Mouse (Mus musculus) hindbrain, postnatal 0 days (tissue): ENCODE results near the gene Dennd2a. TPM values are rescaled to one million over a fixed set of nuclear protein-coding genes. Genes with fewer than 3 reads are reported as not detected.

Source experiments
- ATAC-seq: fragments of 200-750 bp; cut with Nextera tagmentation; 2 replicates; pipeline ENCODE4 v1.8.0; 2017; ENCODE audit warnings: mild to moderate bottlenecking, moderate TSS enrichment, moderate library complexity
- DNase-seq: peaks from one replicate; pipeline ENCODE4 v3.0.0-alpha.2; 2015; ENCODE audit warnings: low spot score
- H3K27ac ChIP-seq: fragments of 300-500 bp; sonication (generic); 2 replicates; pipeline ENCODE4 v1.5.1; 2014; ENCODE audit warnings: mild to moderate bottlenecking
- H3K27me3 ChIP-seq: fragments of 300-500 bp; sonication (generic); 2 replicates; pipeline ENCODE4 v1.6.1; 2014; ENCODE audit warnings: low read length, mixed read lengths; ENCODE audit not compliant: insufficient read depth
- H3K36me3 ChIP-seq: fragments of 300-500 bp; sonication (generic); 2 replicates; pipeline ENCODE4 v1.6.1; 2014; ENCODE audit warnings: low read length, mixed read lengths; ENCODE audit not compliant: insufficient read depth
- H3K4me1 ChIP-seq: fragments of 300-500 bp; sonication (generic); 2 replicates; pipeline ENCODE4 v1.6.1; 2014; ENCODE audit warnings: antibody characterized with exemption, low read length, mixed read lengths; ENCODE audit not compliant: insufficient read depth
- H3K4me2 ChIP-seq: fragments of 300-500 bp; sonication (generic); 2 replicates; pipeline ENCODE4 v1.6.1; 2014; ENCODE audit warnings: low read depth, mild to moderate bottlenecking, low read length, moderate library complexity, mixed read lengths
- H3K4me3 ChIP-seq: fragments of 300-500 bp; sonication (generic); 2 replicates; pipeline ENCODE4 v1.5.1; 2014; ENCODE audit warnings: low read length
- H3K9ac ChIP-seq: fragments of 300-500 bp; sonication (generic); replicated peaks from 2 replicates; pipeline ENCODE4 v1.6.1; 2014; ENCODE audit warnings: mild to moderate bottlenecking, low read length, moderate library complexity, mixed read lengths
- H3K9me3 ChIP-seq: fragments of 300-500 bp; sonication (generic); 2 replicates; pipeline ENCODE4 v1.6.1; 2016; ENCODE audit warnings: low read length, mixed read lengths
- CTCF ChIP-seq: IDR thresholded peaks from 2 replicates; pipeline ENCODE4 v1.5.1; 2016; ENCODE audit warnings: antibody characterized with exemption, control low read depth, low read depth
- WGBS: fragments of 180-500 bp; shearing (Covaris S2); extraction: QIAGEN DNeasy Blood & Tissue Kit; methylation state at CpG from one replicate; pipeline ENCODE4 v1.1.7; 2014; 5-methylcytosine and 5-hydroxymethylcytosine counted together
- polyA plus RNA-seq: library from polyadenylated mRNA; unstranded; fragments of >200 nt; fragmentation: Nextera tagmentation; extraction: Ambion mirVana; gene quantifications from 2 replicates; pipeline ENCODE4 v1.2.1, GENCODE M21; 2015
- total RNA-seq: library from RNA; depleted of rRNA; stranded (reverse); fragments of >200 nt; gene quantifications from 2 replicates; pipeline ENCODE4 v1.2.3, GENCODE M21; 2014

Gene Dennd2a
- total and polyA plus RNA-seq, 2 experiments from 2014 or later: 13.2 to 30.4 TPM

DNA sequence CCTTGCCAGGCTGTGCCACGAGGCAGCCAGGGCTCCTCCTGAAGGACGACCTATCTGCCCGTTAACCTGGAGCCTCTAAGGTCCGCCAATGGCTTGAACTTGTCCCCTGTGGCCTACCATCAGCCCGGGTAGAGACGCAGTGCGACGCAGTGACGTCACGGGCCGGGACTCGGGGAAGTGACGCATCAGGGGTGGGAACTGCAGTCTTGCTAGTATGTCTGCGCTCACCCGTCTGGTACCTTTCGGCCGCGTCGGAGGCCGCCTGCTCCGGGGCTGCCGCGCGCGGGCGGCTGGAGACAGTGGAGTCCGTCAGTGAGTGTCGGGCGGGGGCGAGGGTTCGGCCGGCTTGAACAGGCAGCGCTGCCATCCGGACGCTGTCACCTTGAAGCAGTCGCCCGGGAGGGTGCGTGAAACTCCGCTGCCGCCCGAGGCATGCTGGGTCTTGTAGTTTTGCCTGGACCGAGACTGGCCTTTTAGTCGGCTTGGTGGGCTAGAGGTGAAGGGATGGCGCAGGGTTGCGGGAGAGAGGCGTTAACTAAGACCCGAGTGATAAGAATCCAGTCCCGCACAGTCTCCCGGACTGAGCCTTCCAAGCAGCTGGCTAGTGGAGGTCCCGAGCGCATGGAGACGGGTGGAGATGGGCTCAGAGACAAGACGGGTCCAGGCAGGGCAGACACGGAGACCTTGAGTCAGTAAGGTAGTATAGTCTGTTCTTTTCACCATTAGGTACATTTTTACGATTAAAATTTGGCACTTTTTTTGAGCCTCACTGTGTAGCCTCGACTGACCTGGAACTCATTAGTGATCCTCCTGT, 34.9 kb upstream of the Dennd2a start, which contains the start of gene Ndufb2:
TSS of gene Ndufb2 (plus strand) at position 174 of the 814 bp plus-strand sequence.
- Histone ChIP-seq H3K36me3 (peaks cover 17% of the 10 kb centered on the region), H3K9me3 (no peaks in the 10 kb centered on the region), H3K27me3 (no peaks in the 10 kb centered on the region), H3K4me1 (no peaks in the 10 kb centered on the region), H3K4me3 (peak within 1 kb of the TSS; percentile 69), H3K4me2 (peak within 1 kb of the TSS; percentile 73), H3K9ac (peak within 1 kb of the TSS; percentile 75), H3K27ac (peak within 1 kb of the TSS; percentile 91)
- peak; percentile 1; the same call in 1 of the 2 replicates for TF ChIP-seq CTCF
- WGBS: under 1% methylated on average over 56 of the region's 56 CpGs
- peak; percentile 98 for ATAC-seq
- DNase-seq: peak; percentile 97

DNA sequence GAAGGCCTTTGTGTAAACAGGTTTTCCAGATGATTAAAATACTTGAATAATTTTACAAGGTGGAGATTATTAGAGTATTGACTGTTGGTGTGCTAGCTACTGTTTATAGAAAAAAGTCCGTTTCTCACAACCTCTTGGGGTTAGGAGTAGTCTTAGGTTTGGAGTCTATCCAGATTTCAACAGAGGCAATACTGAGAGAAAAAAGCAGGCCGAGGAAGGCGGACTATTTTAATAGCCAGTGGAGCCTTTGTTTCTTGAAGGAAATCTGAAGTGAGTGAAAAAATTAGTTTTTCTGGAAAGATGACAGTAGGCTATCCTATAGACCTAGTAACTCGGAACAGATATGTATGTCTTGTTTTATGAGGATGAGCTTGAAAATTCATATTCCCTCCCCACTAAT, 33.8 kb upstream of the Dennd2a start:
- H3K27me3 ChIP-seq: no peaks in the 10 kb centered on the region
- H3K9me3 ChIP-seq: no peaks in the 10 kb centered on the region
- TF ChIP-seq CTCF: no peak
- DNase-seq (no peak), ATAC-seq (no peak)
- H3K27ac ChIP-seq: no peak overlapping the region; the same call in 1 of the 2 replicates
- 94% methylated on average over 4 of the region's 4 CpGs for WGBS
- H3K4me2 ChIP-seq: no peak overlapping the region
- peaks cover 18% of the 10 kb centered on the region for H3K36me3 ChIP-seq
- H3K9ac ChIP-seq: no peak overlapping the region
- H3K4me3 ChIP-seq: no peak overlapping the region
- no peaks in the 10 kb centered on the region for H3K4me1 ChIP-seq

DNA sequence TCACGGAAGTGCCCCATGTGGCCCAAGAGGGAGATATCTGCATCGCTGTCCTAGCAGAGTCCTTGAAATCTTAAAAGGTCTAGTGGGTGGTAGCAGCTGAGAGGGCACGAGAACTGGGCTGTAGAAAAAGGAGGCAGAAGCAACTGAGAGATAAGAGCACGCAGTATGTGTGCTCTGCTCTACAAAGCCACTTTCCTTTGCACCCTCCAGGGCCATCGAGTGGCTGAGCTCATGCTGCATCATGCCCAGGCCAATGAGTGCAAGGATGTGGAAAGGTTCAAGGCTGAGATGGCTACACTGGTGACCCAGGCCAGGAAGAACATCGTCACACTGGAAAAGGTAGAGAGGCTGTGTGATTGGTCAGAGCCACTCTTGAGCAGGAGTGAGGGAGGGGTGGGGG, 27.9 kb upstream of the Dennd2a start, which contains the start of gene Gm42420:
TSS of gene Gm42420 (plus strand) at position 237 of the 400 bp plus-strand sequence.
- Histone ChIP-seq H3K27ac (no peak within 1 kb of the TSS), H3K4me1 (no peaks in the 10 kb centered on the region), H3K36me3 (peaks cover 20% of the 10 kb centered on the region), H3K9me3 (no peaks in the 10 kb centered on the region), H3K4me2 (no peak within 1 kb of the TSS), H3K27me3 (no peaks in the 10 kb centered on the region), H3K4me3 (no peak within 1 kb of the TSS), H3K9ac (no peak within 1 kb of the TSS)
- no peak for TF ChIP-seq CTCF
- DNase-seq (no peak), ATAC-seq (no peak)
- 95% methylated on average over 6 of the region's 6 CpGs for WGBS

DNA sequence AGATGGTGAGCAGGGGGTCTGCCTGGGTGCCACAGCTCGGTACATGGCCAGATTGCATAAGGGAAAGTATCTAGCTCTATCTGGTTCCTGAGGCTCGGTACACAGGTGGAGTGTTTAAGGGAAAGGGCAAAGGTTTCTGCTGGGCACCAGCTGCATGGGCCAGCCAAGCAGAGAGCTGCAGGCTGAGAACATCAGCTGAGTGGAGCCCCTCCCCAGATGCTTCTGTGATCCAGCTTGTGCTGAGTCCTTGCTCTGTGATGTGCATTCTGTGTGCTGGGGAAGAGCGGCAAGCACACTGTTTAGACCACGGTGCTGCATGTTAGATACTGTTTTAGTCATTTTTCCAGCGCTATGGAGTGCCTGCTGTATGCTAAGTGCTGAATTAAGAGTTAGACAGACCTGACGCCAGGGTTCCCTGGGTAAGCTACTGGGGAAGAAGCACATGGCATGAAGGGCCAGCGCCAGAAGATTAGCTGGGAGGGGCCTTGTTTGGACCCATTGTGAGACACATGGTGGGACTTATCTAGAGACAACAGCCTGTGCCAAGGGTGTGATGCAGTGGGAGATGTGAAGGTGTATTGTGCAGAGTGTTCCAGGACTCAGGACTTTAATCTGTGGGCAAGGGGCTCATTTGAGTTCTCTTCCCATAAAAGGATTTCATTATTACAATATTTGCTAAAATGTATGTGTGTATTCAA, 23.6 kb upstream of the Dennd2a start:
- H3K4me3 ChIP-seq: no peak overlapping the region
- no peak for TF ChIP-seq CTCF
- H3K9me3 ChIP-seq: no peaks in the 10 kb centered on the region
- H3K4me1 ChIP-seq: no peaks in the 10 kb centered on the region
- DNase-seq (no peak), ATAC-seq (no peak)
- no peaks in the 10 kb centered on the region for H3K27me3 ChIP-seq
- peaks cover 21% of the 10 kb centered on the region for H3K36me3 ChIP-seq
- H3K4me2 ChIP-seq: no peak overlapping the region
- WGBS: 81% methylated on average over 7 of the region's 7 CpGs
- H3K9ac ChIP-seq: no peak overlapping the region
- no peak overlapping the region for H3K27ac ChIP-seq

DNA sequence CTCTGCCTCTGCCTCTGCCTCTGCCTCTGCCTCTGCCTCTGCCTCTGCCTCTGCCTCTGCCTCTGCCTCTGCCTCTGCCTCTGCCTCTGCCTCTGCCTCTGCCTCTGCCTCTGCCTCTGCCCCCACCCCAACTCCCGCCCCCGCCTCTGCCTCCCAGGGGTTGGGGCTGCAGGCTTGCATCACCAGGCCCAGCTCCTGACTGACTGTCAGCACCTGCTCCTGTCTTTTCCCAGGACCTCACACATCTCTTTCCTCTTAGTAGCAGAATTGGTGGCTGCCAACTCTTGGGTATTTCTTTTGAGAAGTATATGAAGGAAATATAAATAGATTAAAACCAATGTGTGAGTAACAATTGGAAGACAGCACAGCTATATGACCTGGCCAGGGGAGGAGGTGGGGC, 22.9 kb upstream of the Dennd2a start:
- no peak overlapping the region for H3K4me3 ChIP-seq
- DNase-seq (no peak), ATAC-seq (no peak)
- H3K36me3 ChIP-seq: peaks cover 16% of the 10 kb centered on the region
- TF ChIP-seq CTCF: no peak
- H3K9me3 ChIP-seq: no peaks in the 10 kb centered on the region
- 81% methylated on average over 2 of the region's 2 CpGs for WGBS
- H3K4me1 ChIP-seq: no peaks in the 10 kb centered on the region
- H3K27ac ChIP-seq: no peak overlapping the region
- no peaks in the 10 kb centered on the region for H3K27me3 ChIP-seq
- H3K4me2 ChIP-seq: no peak overlapping the region
- no peak overlapping the region for H3K9ac ChIP-seq

DNA sequence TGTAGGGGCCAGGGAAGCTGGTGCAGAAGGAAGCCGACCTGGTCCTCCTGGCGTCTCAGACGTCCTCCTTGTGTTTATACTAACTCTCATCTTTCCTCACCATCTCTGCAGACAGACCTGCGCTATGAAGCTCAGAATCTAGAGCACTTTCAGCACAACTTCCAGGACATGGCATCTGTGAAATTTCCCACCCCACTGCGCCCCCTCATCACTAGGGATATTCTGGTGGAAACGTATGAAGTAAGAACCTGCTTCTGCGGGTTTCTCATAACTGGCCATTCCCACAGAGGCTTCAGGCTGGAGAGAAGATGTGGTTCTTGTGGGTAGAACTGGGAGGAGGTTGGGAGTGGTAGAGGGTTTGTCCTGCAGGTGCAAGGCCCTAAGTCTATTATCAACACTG, 21.9 kb upstream of the Dennd2a start:
- 0 out of 2 replicates have a peak, but pooled peaks cover 2% of the 10 kb centered on the region for H3K4me1 ChIP-seq
- no peaks in the 10 kb centered on the region for H3K27me3 ChIP-seq
- DNase-seq (no peak), ATAC-seq (no peak)
- no peak for TF ChIP-seq CTCF
- no peaks in the 10 kb centered on the region for H3K9me3 ChIP-seq
- H3K36me3 ChIP-seq: peaks cover 16% of the 10 kb centered on the region
- no peak overlapping the region for H3K4me3 ChIP-seq
- no peak overlapping the region for H3K9ac ChIP-seq
- no peak overlapping the region for H3K27ac ChIP-seq
- WGBS: 89% methylated on average over 7 of the region's 7 CpGs
- no peak overlapping the region for H3K4me2 ChIP-seq
